Mouse (Mus musculus) activated CD4-positive, CD25-positive, alpha-beta regulatory T cell, adult 9 weeks (primary cell): ENCODE results near the gene Mras. TPM values are rescaled to one million over a fixed set of nuclear protein-coding genes. Genes with fewer than 3 reads are reported as not detected.

ENCODE experiments used
- polyA plus RNA-seq: library from polyadenylated mRNA; unstranded; fragments of 100-300 nt; shearing (Covaris generic); gene quantifications from one replicate; pipeline ENCODE4 v1.2.1, GENCODE M21; 2017

Mras gene
- polyA plus RNA-seq = not detected

GRCm38 (mm10) chr9:99437031-99437764, at the start of gene Mras:
Gene Mras (minus strand): TSS chr9:99437381.

GRCm38 (mm10) chr9:99451161-99451560, 14.0 kb upstream of the Mras start, which contains the start of gene Nme9:
Gene Nme9 (plus strand): TSS chr9:99451475.

GRCm38 (mm10) chr9:99357921-99358692, 79.1 kb downstream of the Mras start, which contains the start of gene Esyt3:
Gene Esyt3 (minus strand): TSS chr9:99358557.

Other genes with a start within 250 kb of the Mras start
- not detected for gene Faiml, start 200.1 kb downstream of the Mras start, polyA plus RNA-seq
- 17.3 TPM for gene Cep70, start 194.0 kb downstream of the Mras start, polyA plus RNA-seq
- gene Esyt3, start 78.8 kb downstream of the Mras start, polyA plus RNA-seq = not detected
- gene Nme9, start 14.1 kb upstream of the Mras start, polyA plus RNA-seq = not detected
- 32.3 TPM for gene Armc8, start 131.5 kb upstream of the Mras start, polyA plus RNA-seq
- gene Dbr1, start 138.4 kb upstream of the Mras start, polyA plus RNA-seq = 26.4 TPM
- gene A4gnt, start 175.1 kb upstream of the Mras start, polyA plus RNA-seq = not detected
- gene Dzip1l, start 192.1 kb upstream of the Mras start, polyA plus RNA-seq = not detected